Mouse (Mus musculus): ENCODE results near the gene Atp6v1e2.

GRCm38 (mm10) chr17:86971860-86972259 is 24.2 kb upstream of the Atp6v1e2 start:
- TF ChIP-seq CTCF (IDR thresholded peaks at IDR 0.05; ENCODE audit: borderline replicate concordance, insufficient read depth, low read length) (no peak), POLR2A (IDR thresholded peaks at IDR 0.05; ENCODE audit: low read depth, low read length) (no peak)

Data from embryonic fibroblast, embryonic 13.5 days (primary cell).